Mouse (Mus musculus): ENCODE results near the gene Edem1. TPM values are rescaled to one million over a fixed set of nuclear protein-coding genes. Genes with fewer than 3 reads are reported as not detected.

Edem1 gene
- polyA plus RNA-seq, 1 experiment from 2014 or later = 13.5 TPM

- no peak for DNase-seq
- Histone ChIP-seq H3K4me3 (replicated peaks) (no peak overlapping the region), H3K9me3 (replicated peaks) (no peaks in the 10 kb centered on the region), H3K4me1 (replicated peaks) (no peaks in the 10 kb centered on the region), H3K27ac (no peak overlapping the region), H3K27me3 (no peaks in the 10 kb centered on the region), H3K4me2 (no peak overlapping the region), H3K9ac (no peak overlapping the region), H3K36me3 (no peaks in the 10 kb centered on the region)
- WGBS (ENCODE audit: insufficient replicate concordance) = 8% methylated on average over 1 of the region's 1 CpGs
- no peak for ATAC-seq (ENCODE audit: low read depth)
Measured at GRCm38 (mm10) chr6:108906539-108906938, 78.1 kb downstream of the Edem1 start.

Other genes with a start within 250 kb of the Edem1 start
- 3.3 and 5.1 TPM in 2 replicates for gene Bhlhe40, start 168.0 kb upstream of the Edem1 start, polyA plus RNA-seq (2015; fragmentation: Nextera tagmentation; extraction: Ambion mirVana)
- 38.0 and 57.2 TPM in 2 replicates for gene Arl8b, start 45.5 kb upstream of the Edem1 start, polyA plus RNA-seq (2015; fragmentation: Nextera tagmentation; extraction: Ambion mirVana)

Measured in liver, embryonic 13.5 days (tissue).